Mouse (Mus musculus) kidney, adult 2 months (tissue): ENCODE measurements around the gene Zfp128.

Experiments used
- CTCF ChIP-seq: fragments of 200-500 bp; conservative IDR thresholded peaks from 2 replicates; pipeline ENCODE4 v1.5.1; 2011; ENCODE audit warnings: low read depth, mild to moderate bottlenecking, control low read depth, low read length, moderate library complexity, mixed read lengths; ENCODE audit not compliant: insufficient read depth, insufficient read length
- POLR2A ChIP-seq: fragments of 200-500 bp; IDR thresholded peaks from one replicate; pipeline ENCODE4 v1.6.1; 2011; ENCODE audit warnings: low read depth, low read length, control low read depth

- TF ChIP-seq POLR2A (no peak), CTCF (no peak)
These were observed 6.6 kb downstream of the Zfp128 start for GRCm38 (mm10) chr7:12887585-12887984.
